Mouse (Mus musculus) stomach, embryonic 16.5 days (tissue): Measurements from ENCODE around the gene Bcl2l10. TPM values are rescaled to one million over a fixed set of nuclear protein-coding genes. Genes with fewer than 3 reads are reported as not detected.
"Not testable (repeated sequence)": the region's sequence is repeated elsewhere in the genome, so short reads cannot be mapped to it uniquely, and the experiment has no call there.

Experiments used
- ATAC-seq: fragments of 200-750 bp; cut with Nextera tagmentation; 2 replicates; pipeline ENCODE4 v1.8.0; 2017; ENCODE audit warnings: moderate number of reproducible peaks, moderate TSS enrichment; ENCODE audit not compliant: insufficient read depth, low FRiP score
- H3K27ac ChIP-seq: fragments of 300-500 bp; sonication (generic); 2 replicates; pipeline ENCODE4 v1.5.1; 2014; ENCODE audit warnings: low read length
- H3K27me3 ChIP-seq: fragments of 300-500 bp; sonication (generic); 2 replicates; pipeline ENCODE4 v1.6.1; 2014; ENCODE audit warnings: low read length, control low read depth, mixed read lengths; ENCODE audit not compliant: control insufficient read depth, insufficient read depth
- H3K36me3 ChIP-seq: fragments of 300-500 bp; sonication (generic); 2 replicates; pipeline ENCODE4 v1.6.1; 2014; ENCODE audit warnings: low read length; ENCODE audit not compliant: control insufficient read depth, insufficient read depth
- H3K4me1 ChIP-seq: fragments of 300-500 bp; sonication (generic); 2 replicates; pipeline ENCODE4 v1.6.1; 2014; ENCODE audit warnings: low read length, control low read depth, mixed read lengths; ENCODE audit not compliant: control insufficient read depth, insufficient read depth
- H3K4me2 ChIP-seq: fragments of 300-500 bp; sonication (generic); 2 replicates; pipeline ENCODE4 v1.6.1; 2014; ENCODE audit warnings: low read depth, low read length, mixed read lengths
- H3K4me3 ChIP-seq: fragments of 300-500 bp; sonication (generic); replicated peaks from 2 replicates; pipeline ENCODE4 v1.5.1; 2014; ENCODE audit warnings: mild to moderate bottlenecking, low read length
- H3K9ac ChIP-seq: fragments of 300-500 bp; sonication (generic); 2 replicates; pipeline ENCODE4 v1.6.1; 2014; ENCODE audit warnings: low read length
- H3K9me3 ChIP-seq: fragments of 300-500 bp; sonication (generic); replicated peaks from 2 replicates; pipeline ENCODE4 v1.6.1; 2016; ENCODE audit warnings: low read length, control low read depth; ENCODE audit not compliant: control insufficient read depth
- WGBS: fragments of 180-500 bp; shearing (Covaris S2); extraction: QIAGEN DNeasy Blood & Tissue Kit; methylation state at CpG from one replicate; pipeline ENCODE4 v1.1.7; 2014; 5-methylcytosine and 5-hydroxymethylcytosine counted together
- polyA plus RNA-seq: library from polyadenylated mRNA; unstranded; fragments of >200 nt; fragmentation: Nextera tagmentation; extraction: Ambion mirVana; gene quantifications from 2 replicates; pipeline ENCODE4 v1.2.1, GENCODE M21; 2015

The Bcl2l10 gene
- polyA plus RNA-seq, 1 experiment from 2014 or later: not detected

GRCm38 (mm10) chr9:75357087-75357654 is 9.6 kb downstream of the Bcl2l10 start:
- no peak for ATAC-seq
- Histone ChIP-seq H3K4me1 (no peaks in the 10 kb centered on the region), H3K36me3 (no peaks in the 10 kb centered on the region), H3K9me3 (no peaks in the 10 kb centered on the region), H3K27ac (no peak overlapping the region), H3K4me3 (no peak overlapping the region), H3K9ac (no peak overlapping the region), H3K27me3 (no peaks in the 10 kb centered on the region), H3K4me2 (no peak overlapping the region)
- 66% methylated on average over 9 of the region's 9 CpGs for WGBS

DNA sequence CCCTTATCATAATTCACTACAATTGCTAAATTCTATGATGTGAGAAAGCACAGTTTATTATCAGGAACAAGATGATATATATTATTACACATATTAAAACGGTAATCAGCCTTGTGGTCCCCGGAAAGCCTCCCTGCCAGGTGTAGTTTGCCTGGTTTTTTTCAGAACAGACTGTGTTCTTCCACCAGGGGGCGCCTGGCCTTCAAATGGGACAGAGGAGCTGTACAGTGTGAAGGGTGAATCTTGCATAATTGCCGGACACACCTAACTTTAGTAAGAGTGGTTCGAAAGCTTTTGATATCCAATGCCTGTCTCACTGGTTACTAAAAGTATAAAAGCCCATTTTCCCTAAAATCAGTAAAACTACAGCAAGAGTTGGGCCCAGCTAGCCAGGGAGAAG is 14.1 kb downstream of the Bcl2l10 start:
- Histone ChIP-seq H3K27ac (no peak overlapping the region), H3K9me3 (no peaks in the 10 kb centered on the region), H3K36me3 (no peaks in the 10 kb centered on the region), H3K9ac (no peak overlapping the region), H3K4me3 (no peak overlapping the region), H3K4me2 (no peak overlapping the region), H3K4me1 (no peaks in the 10 kb centered on the region), H3K27me3 (no peaks in the 10 kb centered on the region)
- 31% methylated on average over 5 of the region's 5 CpGs for WGBS
- peak; percentile 44; the same call in 1 of the 2 replicates for ATAC-seq

DNA sequence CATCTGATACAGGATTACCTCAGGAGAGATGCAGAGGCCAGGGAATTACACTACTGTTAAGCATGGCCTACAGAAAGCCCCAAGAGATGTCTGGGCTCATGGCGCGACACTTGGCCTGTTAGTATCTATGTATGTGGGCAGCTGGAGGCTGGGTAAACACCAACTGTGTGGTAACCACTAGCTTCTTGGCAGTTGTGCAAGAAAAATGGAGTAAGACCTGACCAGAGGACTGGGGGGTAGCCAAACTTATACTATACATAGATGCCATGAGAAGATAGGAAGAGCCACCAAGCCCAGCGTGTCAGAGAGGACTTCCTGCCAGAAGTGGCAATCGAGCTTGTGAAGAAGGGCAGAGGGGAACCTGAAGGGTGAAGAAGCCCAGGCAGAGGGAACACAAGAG is 14.6 kb downstream of the Bcl2l10 start:
- no peaks in the 10 kb centered on the region for H3K4me1 ChIP-seq
- H3K4me2 ChIP-seq: no peak overlapping the region
- no peaks in the 10 kb centered on the region for H3K27me3 ChIP-seq
- no peaks in the 10 kb centered on the region for H3K9me3 ChIP-seq
- no peak overlapping the region for H3K4me3 ChIP-seq
- no peak overlapping the region for H3K27ac ChIP-seq
- no peak; the same call in 1 of the 2 replicates for ATAC-seq
- no peaks in the 10 kb centered on the region for H3K36me3 ChIP-seq
- WGBS: 82% methylated on average over 4 of the region's 4 CpGs
- H3K9ac ChIP-seq: no peak overlapping the region

DNA sequence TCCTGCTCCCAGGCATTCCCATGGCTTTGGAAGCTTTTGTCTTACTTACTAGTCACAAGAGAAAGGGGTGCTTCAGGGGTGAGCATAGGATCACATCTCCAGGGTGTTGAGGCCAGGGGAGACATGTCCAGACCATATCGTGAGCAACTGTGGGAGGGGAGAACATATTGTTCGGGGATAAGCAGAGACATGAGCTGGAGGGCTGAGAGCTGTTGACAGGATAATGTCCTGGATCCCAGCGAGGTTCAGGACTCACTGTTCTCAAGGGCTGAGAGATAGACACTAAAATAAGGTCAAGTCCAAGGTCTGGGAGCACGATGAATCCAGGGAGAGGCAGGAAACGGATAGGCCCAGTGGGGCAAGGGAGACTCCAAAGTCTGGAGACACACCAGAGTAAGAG is 15.4 kb downstream of the Bcl2l10 start:
- Histone ChIP-seq H3K9me3 (no peaks in the 10 kb centered on the region), H3K36me3 (no peaks in the 10 kb centered on the region), H3K27ac (no peak overlapping the region), H3K27me3 (no peaks in the 10 kb centered on the region), H3K4me1 (no peaks in the 10 kb centered on the region), H3K4me2 (no peak overlapping the region), H3K4me3 (no peak overlapping the region), H3K9ac (no peak overlapping the region)
- ATAC-seq: no peak
- 73% methylated on average over 5 of the region's 5 CpGs for WGBS

DNA sequence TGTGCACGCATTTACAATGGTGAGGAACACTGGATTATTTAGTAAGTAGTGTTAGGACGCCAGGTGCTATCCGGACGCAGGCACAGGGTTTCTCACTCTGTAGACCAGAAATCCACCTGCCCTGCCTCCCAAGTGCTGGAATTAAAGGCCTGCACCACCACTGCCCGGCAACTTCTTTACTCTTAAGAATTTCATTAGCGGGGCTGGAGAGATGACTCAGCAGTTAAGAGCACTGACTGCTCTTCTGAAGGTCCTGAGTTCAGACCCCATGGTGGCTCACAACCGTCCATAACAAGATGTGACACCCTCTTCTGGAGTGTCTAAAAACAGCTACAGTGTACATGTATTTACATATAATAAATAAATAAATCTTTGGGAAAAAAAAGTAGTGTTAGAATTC is 16.1 kb downstream of the Bcl2l10 start:
- not testable (repeated sequence) for H3K27ac ChIP-seq, H3K9me3 ChIP-seq, H3K36me3 ChIP-seq, H3K4me2 ChIP-seq, H3K4me1 ChIP-seq, H3K9ac ChIP-seq, ATAC-seq, H3K4me3 ChIP-seq, H3K27me3 ChIP-seq
- 62% methylated on average over 7 of the region's 7 CpGs for WGBS

- no peak overlapping the region for H3K4me2 ChIP-seq
- H3K9ac ChIP-seq: no peak overlapping the region
- H3K36me3 ChIP-seq: no peaks in the 10 kb centered on the region
- no peaks in the 10 kb centered on the region for H3K9me3 ChIP-seq
- H3K27ac ChIP-seq: no peak overlapping the region
- no peak overlapping the region for H3K4me3 ChIP-seq
- ATAC-seq: no peak
- no peaks in the 10 kb centered on the region for H3K4me1 ChIP-seq
- H3K27me3 ChIP-seq: no peaks in the 10 kb centered on the region
- 88% methylated on average over 4 of the region's 4 CpGs for WGBS
Observed at GRCm38 (mm10) chr9:75365195-75365594, 17.6 kb downstream of the Bcl2l10 start.

DNA sequence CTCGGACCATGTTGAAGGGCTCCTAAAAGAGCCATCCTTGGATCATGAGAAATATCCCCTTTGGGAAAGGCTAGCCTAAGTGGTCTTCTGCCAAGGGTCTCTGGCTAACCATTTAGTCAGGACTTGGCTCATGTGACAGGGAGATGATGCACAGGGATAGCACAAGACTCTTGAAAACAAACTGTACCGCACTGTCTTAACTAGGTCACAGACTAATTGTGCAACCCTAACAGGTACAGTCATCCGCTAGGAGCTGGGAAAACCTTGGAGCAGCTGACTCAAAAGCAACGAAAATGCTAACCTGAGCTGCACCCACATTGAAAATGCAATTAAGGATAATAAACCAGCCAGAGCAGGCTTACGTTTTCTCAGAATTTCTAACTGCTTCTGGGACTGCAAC is 18.6 kb downstream of the Bcl2l10 start:
- H3K9me3 ChIP-seq: no peaks in the 10 kb centered on the region
- H3K36me3 ChIP-seq: no peaks in the 10 kb centered on the region
- H3K4me2 ChIP-seq: no peak overlapping the region
- H3K4me1 ChIP-seq: no peaks in the 10 kb centered on the region
- H3K9ac ChIP-seq: no peak overlapping the region
- no peak overlapping the region for H3K4me3 ChIP-seq
- H3K27me3 ChIP-seq: no peaks in the 10 kb centered on the region
- H3K27ac ChIP-seq: no peak overlapping the region
- 63% methylated on average over 5 of the region's 5 CpGs for WGBS
- no peak for ATAC-seq

GRCm38 (mm10) chr9:75368779-75369178 is 21.2 kb downstream of the Bcl2l10 start:
- H3K27me3 ChIP-seq: no peaks in the 10 kb centered on the region
- ATAC-seq: no peak
- no peaks in the 10 kb centered on the region for H3K4me1 ChIP-seq
- no peaks in the 10 kb centered on the region for H3K9me3 ChIP-seq
- H3K9ac ChIP-seq: no peak overlapping the region
- H3K27ac ChIP-seq: no peak overlapping the region
- H3K4me3 ChIP-seq: no peak overlapping the region
- H3K36me3 ChIP-seq: no peaks in the 10 kb centered on the region
- 74% methylated on average over 3 of the region's 3 CpGs for WGBS
- H3K4me2 ChIP-seq: no peak overlapping the region

DNA sequence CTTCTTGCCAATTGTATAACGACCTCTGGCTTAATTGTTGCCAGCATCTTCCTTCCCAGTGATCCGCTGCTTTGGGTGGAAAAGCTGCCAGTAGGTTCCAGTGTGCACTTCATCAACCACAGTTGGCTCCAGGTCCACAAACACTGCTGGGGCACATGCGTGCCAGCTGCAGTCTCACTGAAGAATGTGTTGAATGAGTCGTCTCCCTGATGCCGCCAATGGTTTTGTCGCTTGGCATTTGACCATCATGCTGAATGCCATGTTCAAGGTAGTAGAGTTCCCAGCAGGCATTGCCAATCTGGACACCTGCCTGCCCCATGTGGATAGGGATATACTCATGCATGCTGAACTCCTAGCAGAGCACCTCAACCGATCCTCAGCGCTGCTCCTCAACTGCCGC is 28.0 kb downstream of the Bcl2l10 start:
- 97% methylated on average over 9 of the region's 9 CpGs for WGBS
- Histone ChIP-seq H3K4me2 (no peak overlapping the region), H3K27me3 (no peaks in the 10 kb centered on the region), H3K9ac (no peak overlapping the region), H3K4me1 (no peaks in the 10 kb centered on the region), H3K9me3 (no peaks in the 10 kb centered on the region), H3K36me3 (no peaks in the 10 kb centered on the region), H3K27ac (no peak overlapping the region), H3K4me3 (no peak overlapping the region)
- no peak for ATAC-seq

GRCm38 (mm10) chr9:75376428-75376827 is 28.9 kb downstream of the Bcl2l10 start:
- ATAC-seq: no peak
- no peak overlapping the region for H3K9ac ChIP-seq
- no peaks in the 10 kb centered on the region for H3K9me3 ChIP-seq
- H3K27me3 ChIP-seq: no peaks in the 10 kb centered on the region
- no peaks in the 10 kb centered on the region for H3K4me1 ChIP-seq
- H3K4me3 ChIP-seq: no peak overlapping the region
- WGBS: 41% methylated on average over 1 of the region's 1 CpGs
- no peak overlapping the region for H3K4me2 ChIP-seq
- no peaks in the 10 kb centered on the region for H3K36me3 ChIP-seq
- H3K27ac ChIP-seq: no peak overlapping the region
